Mouse (Mus musculus) intestine, postnatal 0 days (tissue): ENCODE measurements around the gene Uggt2. TPM values are rescaled to one million over a fixed set of nuclear protein-coding genes. Genes with fewer than 3 reads are reported as not detected.

Source experiments
- ATAC-seq: fragments of 200-750 bp; cut with Nextera tagmentation; 2 replicates; pipeline ENCODE4 v1.8.0; 2017; ENCODE audit warnings: mild to moderate bottlenecking, moderate TSS enrichment, moderate library complexity
- H3K27ac ChIP-seq: fragments of 300-500 bp; sonication (generic); 2 replicates; pipeline ENCODE4 v1.5.1; 2014; ENCODE audit warnings: mild to moderate bottlenecking, low read depth, low read length, moderate library complexity
- H3K27me3 ChIP-seq: fragments of 300-500 bp; sonication (generic); replicated peaks from 2 replicates; pipeline ENCODE4 v1.6.1; 2014; ENCODE audit warnings: low read length, mixed read lengths; ENCODE audit not compliant: control insufficient read depth, insufficient read depth
- H3K36me3 ChIP-seq: fragments of 300-500 bp; sonication (generic); 2 replicates; pipeline ENCODE4 v1.6.1; 2014; ENCODE audit warnings: mild to moderate bottlenecking, moderate library complexity; ENCODE audit not compliant: control insufficient read depth, insufficient read depth
- H3K4me1 ChIP-seq: fragments of 300-500 bp; sonication (generic); replicated peaks from 2 replicates; pipeline ENCODE4 v1.6.1; 2014; ENCODE audit warnings: antibody characterized with exemption, low read length, mixed read lengths; ENCODE audit not compliant: control insufficient read depth, insufficient read depth
- H3K4me2 ChIP-seq: fragments of 300-500 bp; sonication (generic); replicated peaks from 2 replicates; pipeline ENCODE4 v1.6.1; 2014; ENCODE audit warnings: low read depth, mild to moderate bottlenecking, moderate library complexity
- H3K4me3 ChIP-seq: fragments of 300-500 bp; sonication (generic); 2 replicates; pipeline ENCODE4 v1.5.1; 2014; ENCODE audit warnings: low read depth, low read length
- H3K9ac ChIP-seq: fragments of 300-500 bp; sonication (generic); 2 replicates; pipeline ENCODE4 v1.6.1; 2014; ENCODE audit warnings: mild to moderate bottlenecking, low read depth, low read length
- H3K9me3 ChIP-seq: fragments of 300-500 bp; sonication (generic); 2 replicates; pipeline ENCODE4 v1.6.1; 2016; ENCODE audit warnings: mixed run types; ENCODE audit not compliant: control insufficient read depth
- CTCF ChIP-seq: sonication (generic); IDR thresholded peaks from 2 replicates; pipeline ENCODE4 v1.5.1; 2016; ENCODE audit warnings: low read depth, mild to moderate bottlenecking, control low read depth, antibody characterized with exemption, moderate library complexity
- WGBS: fragments of 180-500 bp; shearing (Covaris S2); extraction: QIAGEN DNeasy Blood & Tissue Kit; methylation state at CpG from one replicate; pipeline ENCODE4 v1.1.7; 2014; 5-methylcytosine and 5-hydroxymethylcytosine counted together
- polyA plus RNA-seq: library from polyadenylated mRNA; unstranded; fragments of >200 nt; fragmentation: Nextera tagmentation; extraction: Ambion mirVana; gene quantifications from 2 replicates; pipeline ENCODE4 v1.2.1, GENCODE M21; 2015

The Uggt2 gene
- polyA plus RNA-seq, 1 experiment from 2014 or later: 1.6 TPM

GRCm38 (mm10) chr14:118958010-118958409 lies 141.2 kb downstream of the Uggt2 start:
- H3K9ac ChIP-seq: no peak overlapping the region
- H3K27ac ChIP-seq: no peak overlapping the region
- 92% methylated on average over 3 of the region's 3 CpGs for WGBS

DNA sequence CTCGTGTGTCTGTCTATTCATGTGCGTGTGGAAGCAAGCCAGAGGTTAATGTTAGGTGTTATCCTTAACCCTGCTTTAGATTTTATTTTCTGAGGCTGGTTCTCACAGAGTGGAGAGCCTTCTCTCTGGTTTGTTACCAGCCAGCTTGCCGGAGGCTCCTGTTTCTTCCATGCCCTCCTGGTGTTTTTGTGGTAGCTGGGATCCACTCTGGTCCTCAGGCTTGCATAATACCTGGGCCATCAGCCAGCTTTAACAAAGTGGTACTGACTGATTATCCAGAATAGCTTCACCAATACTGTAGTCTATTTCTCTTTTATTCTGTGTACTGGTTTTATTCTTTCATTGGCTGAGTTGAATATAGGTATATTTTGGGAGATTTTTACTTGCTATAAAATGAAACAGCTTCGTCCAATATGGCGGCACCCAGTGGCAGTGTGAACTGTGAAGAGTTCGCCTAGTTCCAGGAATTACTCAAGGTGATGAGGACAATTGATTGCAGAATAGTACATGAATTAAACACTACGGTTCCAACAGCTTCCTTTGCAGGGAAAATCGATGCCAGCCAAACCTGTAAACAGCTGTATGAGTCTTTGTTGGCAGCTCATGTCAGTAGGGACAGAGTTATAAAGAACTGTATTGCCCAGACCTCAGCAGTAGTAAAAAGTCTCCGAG lies 147.2 kb downstream of the Uggt2 start:
- H3K36me3 ChIP-seq: peaks cover 23% of the 10 kb centered on the region
- H3K9ac ChIP-seq: no peak overlapping the region
- H3K27ac ChIP-seq: no peak overlapping the region
- no peak for TF ChIP-seq CTCF
- H3K4me1 ChIP-seq: no peaks in the 10 kb centered on the region
- H3K9me3 ChIP-seq: no peaks in the 10 kb centered on the region
- no peak for ATAC-seq
- H3K4me3 ChIP-seq: no peak overlapping the region
- 93% methylated on average over 9 of the region's 9 CpGs for WGBS
- no peaks in the 10 kb centered on the region for H3K27me3 ChIP-seq
- H3K4me2 ChIP-seq: no peak overlapping the region

More at GRCm38 (mm10) chr14:118958010-118958409, 141.2 kb downstream of the Uggt2 start:
- no peaks in the 10 kb centered on the region for H3K9me3 ChIP-seq
- no peaks in the 10 kb centered on the region for H3K4me1 ChIP-seq
- H3K4me3 ChIP-seq: no peak overlapping the region
- no peak for ATAC-seq
- H3K36me3 ChIP-seq: peaks cover 64% of the 10 kb centered on the region
- no peak for TF ChIP-seq CTCF
- H3K4me2 ChIP-seq: no peak overlapping the region
- H3K27me3 ChIP-seq: no peaks in the 10 kb centered on the region

DNA sequence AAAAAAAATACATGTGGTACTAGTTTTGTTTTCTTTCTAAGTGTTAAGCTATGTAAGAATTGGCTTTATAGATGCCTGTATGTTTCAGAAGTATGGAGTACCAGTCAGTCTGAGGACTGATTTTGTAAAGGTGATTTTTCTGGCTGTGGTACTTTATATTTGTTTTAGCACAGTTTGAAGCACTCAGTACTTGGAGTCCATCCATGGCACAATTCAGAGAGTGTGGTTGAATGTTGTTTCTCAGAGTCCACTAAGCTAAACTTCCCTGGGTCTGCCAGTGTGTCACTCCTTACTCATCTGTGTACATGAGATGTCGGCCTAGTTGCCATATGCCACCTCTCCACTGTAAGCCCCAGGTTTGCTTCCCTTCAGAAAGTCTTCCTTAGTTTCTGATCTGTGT lies 150.4 kb downstream of the Uggt2 start:
- H3K9me3 ChIP-seq: no peaks in the 10 kb centered on the region
- no peaks in the 10 kb centered on the region for H3K27me3 ChIP-seq
- no peak overlapping the region for H3K4me2 ChIP-seq
- ATAC-seq: no peak
- H3K9ac ChIP-seq: no peak overlapping the region
- H3K27ac ChIP-seq: no peak overlapping the region
- no peaks in the 10 kb centered on the region; the same call in 1 of the 2 replicates for H3K4me1 ChIP-seq
- WGBS: 93% methylated on average over 1 of the region's 1 CpGs
- H3K36me3 ChIP-seq: peaks cover 6% of the 10 kb centered on the region
- no peak overlapping the region for H3K4me3 ChIP-seq
- no peak for TF ChIP-seq CTCF

GRCm38 (mm10) chr14:118944702-118945101 lies 154.5 kb downstream of the Uggt2 start:
- H3K27ac ChIP-seq: no peak overlapping the region
- ATAC-seq: no peak
- no peaks in the 10 kb centered on the region for H3K27me3 ChIP-seq
- no peak overlapping the region for H3K4me2 ChIP-seq
- no peaks in the 10 kb centered on the region; the same call in 1 of the 2 replicates for H3K4me1 ChIP-seq
- 73% methylated on average over 2 of the region's 2 CpGs for WGBS
- no peak for TF ChIP-seq CTCF
- no peaks in the 10 kb centered on the region for H3K9me3 ChIP-seq
- no peak overlapping the region for H3K9ac ChIP-seq
- H3K4me3 ChIP-seq: no peak overlapping the region
- H3K36me3 ChIP-seq: no peaks in the 10 kb centered on the region

DNA sequence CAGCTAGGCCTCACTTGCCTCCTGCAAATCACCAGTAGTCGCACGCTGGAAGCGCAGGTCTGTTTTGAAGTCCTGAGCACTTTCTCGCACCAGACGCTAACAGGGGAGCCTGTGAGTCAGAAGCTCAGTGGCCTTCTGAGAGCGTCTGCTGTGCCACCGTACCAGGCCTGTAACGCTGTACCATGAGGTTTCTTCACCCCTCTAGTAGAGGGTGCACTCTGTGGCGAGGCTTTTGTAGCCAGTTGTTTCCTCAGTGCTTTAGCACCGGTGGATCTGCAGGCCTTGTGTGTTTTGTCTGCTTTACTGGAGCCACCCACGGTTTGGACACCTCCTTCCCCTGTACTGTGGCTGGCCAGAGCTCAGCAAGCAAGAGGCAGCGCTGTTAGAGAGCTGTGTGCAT lies 157.2 kb downstream of the Uggt2 start:
- no peak overlapping the region for H3K9ac ChIP-seq
- 68% methylated on average over 12 of the region's 12 CpGs for WGBS
- H3K27ac ChIP-seq: no peak overlapping the region
- no peaks in the 10 kb centered on the region for H3K27me3 ChIP-seq
- no peak overlapping the region for H3K4me3 ChIP-seq
- H3K4me1 ChIP-seq: no peaks in the 10 kb centered on the region; the same call in 1 of the 2 replicates
- TF ChIP-seq CTCF: no peak
- ATAC-seq: no peak
- H3K9me3 ChIP-seq: no peaks in the 10 kb centered on the region
- no peaks in the 10 kb centered on the region for H3K36me3 ChIP-seq
- no peak overlapping the region for H3K4me2 ChIP-seq

- Histone ChIP-seq H3K9me3 (no peaks in the 10 kb centered on the region), H3K4me3 (no peak overlapping the region), H3K4me1 (no peaks in the 10 kb centered on the region; the same call in 1 of the 2 replicates), H3K4me2 (no peak overlapping the region), H3K27me3 (no peaks in the 10 kb centered on the region), H3K9ac (no peak overlapping the region), H3K27ac (no peak overlapping the region), H3K36me3 (no peaks in the 10 kb centered on the region)
- TF ChIP-seq CTCF: no peak
- WGBS: 82% methylated on average over 4 of the region's 4 CpGs
- no peak for ATAC-seq
Measured at GRCm38 (mm10) chr14:118940796-118941495, 158.3 kb downstream of the Uggt2 start.
